Mouse (Mus musculus): Measurements from ENCODE around the gene Spock1. TPM values are rescaled to one million over a fixed set of nuclear protein-coding genes. Genes with fewer than 3 reads are reported as not detected.

Gene Spock1
- polyA plus RNA-seq, 1 experiment, result 0.50 TPM

GRCm38 (mm10) chr13:57812643-57813042 is 95.5 kb downstream of the Spock1 start:
- Histone ChIP-seq H3ac (ENCODE audit: control insufficient read depth, insufficient read length, low read depth) (no peak overlapping the region), H3K79me2 (ENCODE audit: control insufficient read depth, insufficient read depth) (no peaks in the 10 kb centered on the region), H3K36me3 (ENCODE audit: control insufficient read depth, insufficient read depth) (no peaks in the 10 kb centered on the region), H3K4me3 (ENCODE audit: insufficient read depth, poor library complexity, severe bottlenecking) (no peak overlapping the region), H3K79me3 (ENCODE audit: low read depth) (no peaks in the 10 kb centered on the region), H3K27me3 (ENCODE audit: control insufficient read depth, insufficient read depth, insufficient read length) (no peaks in the 10 kb centered on the region)
- no peak for TF ChIP-seq MYOD1 (IDR thresholded peaks at IDR 0.05; ENCODE audit: control insufficient read depth, insufficient read length, low read depth)
- TF ChIP-seq USF1 (IDR thresholded peaks at IDR 0.05; ENCODE audit: low read depth), result no peak
- no peak for TF ChIP-seq MYOG (IDR thresholded peaks at IDR 0.05; ENCODE audit: control insufficient read depth, extremely low read depth, insufficient read length)
- TF ChIP-seq MAX (IDR thresholded peaks at IDR 0.05), result no peak
- TF ChIP-seq CEBPB (IDR thresholded peaks at IDR 0.05; ENCODE audit: low read depth), result no peak
- no peak for TF ChIP-seq FOSL1 (IDR thresholded peaks at IDR 0.05; ENCODE audit: insufficient read depth, low read length, poor library complexity, severe bottlenecking)
- no peak for TF ChIP-seq CTCF (IDR thresholded peaks at IDR 0.05; ENCODE audit: control insufficient read depth, insufficient read depth, insufficient read length)

GRCm38 (mm10) chr13:57811253-57811652 is 96.9 kb downstream of the Spock1 start:
- TF ChIP-seq CTCF (IDR thresholded peaks at IDR 0.05; ENCODE audit: control insufficient read depth, insufficient read depth, insufficient read length) (no peak), USF1 (IDR thresholded peaks at IDR 0.05; ENCODE audit: low read depth) (no peak)
- H3K79me3 ChIP-seq (ENCODE audit: low read depth), result no peaks in the 10 kb centered on the region
- no peaks in the 10 kb centered on the region for H3K27me3 ChIP-seq (ENCODE audit: control insufficient read depth, insufficient read depth, insufficient read length)
- H3K36me3 ChIP-seq (ENCODE audit: control insufficient read depth, insufficient read depth), result no peaks in the 10 kb centered on the region
- no peaks in the 10 kb centered on the region for H3K79me2 ChIP-seq (ENCODE audit: control insufficient read depth, insufficient read depth)
- H3K4me3 ChIP-seq (ENCODE audit: insufficient read depth, poor library complexity, severe bottlenecking), result no peak overlapping the region
- H3ac ChIP-seq (ENCODE audit: control insufficient read depth, insufficient read length, low read depth), result no peak overlapping the region

- H3K79me3 ChIP-seq (ENCODE audit: low read depth), result no peaks in the 10 kb centered on the region
- H3ac ChIP-seq (ENCODE audit: control insufficient read depth, insufficient read length, low read depth), result no peak overlapping the region
- no peaks in the 10 kb centered on the region for H3K27me3 ChIP-seq (ENCODE audit: control insufficient read depth, insufficient read depth, insufficient read length)
- H3K4me3 ChIP-seq (ENCODE audit: insufficient read depth, poor library complexity, severe bottlenecking), result no peak overlapping the region
- H3K79me2 ChIP-seq (ENCODE audit: control insufficient read depth, insufficient read depth), result no peaks in the 10 kb centered on the region
- TF ChIP-seq MAX (IDR thresholded peaks at IDR 0.05) (no peak), CTCF (IDR thresholded peaks at IDR 0.05; ENCODE audit: control insufficient read depth, insufficient read depth, insufficient read length) (no peak), MYOD1 (IDR thresholded peaks at IDR 0.05; ENCODE audit: control insufficient read depth, insufficient read length, low read depth) (no peak), USF1 (IDR thresholded peaks at IDR 0.05; ENCODE audit: low read depth) (no peak), FOSL1 (IDR thresholded peaks at IDR 0.05; ENCODE audit: insufficient read depth, low read length, poor library complexity, severe bottlenecking) (no peak), CEBPB (IDR thresholded peaks at IDR 0.05; ENCODE audit: low read depth) (no peak), MYOG (IDR thresholded peaks at IDR 0.05; ENCODE audit: control insufficient read depth, extremely low read depth, insufficient read length) (no peak)
- H3K36me3 ChIP-seq (ENCODE audit: control insufficient read depth, insufficient read depth), result no peaks in the 10 kb centered on the region
These were observed 97.3 kb downstream of the Spock1 start for GRCm38 (mm10) chr13:57810816-57811215.

GRCm38 (mm10) chr13:57810083-57810482 is 98.0 kb downstream of the Spock1 start:
- no peak overlapping the region for H3ac ChIP-seq (ENCODE audit: control insufficient read depth, insufficient read length, low read depth)
- H3K79me3 ChIP-seq (ENCODE audit: low read depth), result no peaks in the 10 kb centered on the region
- H3K36me3 ChIP-seq (ENCODE audit: control insufficient read depth, insufficient read depth), result no peaks in the 10 kb centered on the region
- no peaks in the 10 kb centered on the region for H3K79me2 ChIP-seq (ENCODE audit: control insufficient read depth, insufficient read depth)
- H3K4me3 ChIP-seq (ENCODE audit: insufficient read depth, poor library complexity, severe bottlenecking), result no peak overlapping the region
- no peaks in the 10 kb centered on the region for H3K27me3 ChIP-seq (ENCODE audit: control insufficient read depth, insufficient read depth, insufficient read length)
- no peak for TF ChIP-seq FOSL1 (IDR thresholded peaks at IDR 0.05; ENCODE audit: insufficient read depth, low read length, poor library complexity, severe bottlenecking)

GRCm38 (mm10) chr13:57809603-57810002 is 98.5 kb downstream of the Spock1 start:
- H3K27me3 ChIP-seq (ENCODE audit: control insufficient read depth, insufficient read depth, insufficient read length), result no peaks in the 10 kb centered on the region
- no peak overlapping the region for H3K4me3 ChIP-seq (ENCODE audit: insufficient read depth, poor library complexity, severe bottlenecking)
- no peak overlapping the region for H3ac ChIP-seq (ENCODE audit: control insufficient read depth, insufficient read length, low read depth)
- TF ChIP-seq MYOD1 (IDR thresholded peaks at IDR 0.05; ENCODE audit: control insufficient read depth, insufficient read length, low read depth), result no peak
- no peak for TF ChIP-seq FOSL1 (IDR thresholded peaks at IDR 0.05; ENCODE audit: insufficient read depth, low read length, poor library complexity, severe bottlenecking)
- TF ChIP-seq CEBPB (IDR thresholded peaks at IDR 0.05; ENCODE audit: low read depth), result no peak
- no peak for TF ChIP-seq CTCF (IDR thresholded peaks at IDR 0.05; ENCODE audit: control insufficient read depth, insufficient read depth, insufficient read length)
- no peak for TF ChIP-seq MYOG (IDR thresholded peaks at IDR 0.05; ENCODE audit: control insufficient read depth, extremely low read depth, insufficient read length)
- TF ChIP-seq USF1 (IDR thresholded peaks at IDR 0.05; ENCODE audit: low read depth), result no peak
- TF ChIP-seq MAX (IDR thresholded peaks at IDR 0.05), result no peak
- H3K79me2 ChIP-seq (ENCODE audit: control insufficient read depth, insufficient read depth), result no peaks in the 10 kb centered on the region
- H3K36me3 ChIP-seq (ENCODE audit: control insufficient read depth, insufficient read depth), result no peaks in the 10 kb centered on the region
- no peaks in the 10 kb centered on the region for H3K79me3 ChIP-seq (ENCODE audit: low read depth)

- no peak overlapping the region for H3K4me3 ChIP-seq (ENCODE audit: insufficient read depth, poor library complexity, severe bottlenecking)
These were observed 101.3 kb downstream of the Spock1 start for GRCm38 (mm10) chr13:57806816-57807215.

More at GRCm38 (mm10) chr13:57806816-57807215, 101.3 kb downstream of the Spock1 start:
- H3K36me3 ChIP-seq (ENCODE audit: control insufficient read depth, insufficient read depth), result no peaks in the 10 kb centered on the region
- no peaks in the 10 kb centered on the region for H3K27me3 ChIP-seq (ENCODE audit: control insufficient read depth, insufficient read depth, insufficient read length)
- TF ChIP-seq FOSL1 (IDR thresholded peaks at IDR 0.05; ENCODE audit: insufficient read depth, low read length, poor library complexity, severe bottlenecking) (no peak), MYOG (IDR thresholded peaks at IDR 0.05; ENCODE audit: control insufficient read depth, extremely low read depth, insufficient read length) (no peak), MYOD1 (IDR thresholded peaks at IDR 0.05; ENCODE audit: control insufficient read depth, insufficient read length, low read depth) (no peak), USF1 (IDR thresholded peaks at IDR 0.05; ENCODE audit: low read depth) (no peak), MAX (IDR thresholded peaks at IDR 0.05) (no peak), CTCF (IDR thresholded peaks at IDR 0.05; ENCODE audit: control insufficient read depth, insufficient read depth, insufficient read length) (no peak), CEBPB (IDR thresholded peaks at IDR 0.05; ENCODE audit: low read depth) (no peak)
- no peaks in the 10 kb centered on the region for H3K79me2 ChIP-seq (ENCODE audit: control insufficient read depth, insufficient read depth)
- H3ac ChIP-seq (ENCODE audit: control insufficient read depth, insufficient read length, low read depth), result no peak overlapping the region
- no peaks in the 10 kb centered on the region for H3K79me3 ChIP-seq (ENCODE audit: low read depth)
